Mouse (Mus musculus): ENCODE results near the gene Nceh1. TPM values are rescaled to one million over a fixed set of nuclear protein-coding genes. Genes with fewer than 3 reads are reported as not detected.

Gene Nceh1
- polyA plus RNA-seq, 1 experiment from 2014 or later = 4.5 TPM

GRCm38 (mm10) chr3:27195153-27195552 lies 12.4 kb downstream of the Nceh1 start:
- no peaks in the 10 kb centered on the region for H3K4me1 ChIP-seq
- H3K9me3 ChIP-seq (replicated peaks) = no peaks in the 10 kb centered on the region
- H3K4me2 ChIP-seq = no peak overlapping the region
- H3K36me3 ChIP-seq (ENCODE audit: poor library complexity, severe bottlenecking) = no peaks in the 10 kb centered on the region
- H3K27me3 ChIP-seq = no peaks in the 10 kb centered on the region
- no peak overlapping the region for H3K27ac ChIP-seq
- no peak for ATAC-seq
- no peak overlapping the region for H3K4me3 ChIP-seq
- 87% methylated on average over 4 of the region's 4 CpGs for whole genome bisulfite sequencing
- no peak overlapping the region for H3K9ac ChIP-seq

GRCm38 (mm10) chr3:27195573-27196227 lies 12.9 kb downstream of the Nceh1 start:
- no peak overlapping the region for H3K27ac ChIP-seq
- H3K36me3 ChIP-seq (ENCODE audit: poor library complexity, severe bottlenecking) = no peaks in the 10 kb centered on the region
- no peaks in the 10 kb centered on the region for H3K4me1 ChIP-seq
- no peaks in the 10 kb centered on the region for H3K27me3 ChIP-seq
- H3K4me3 ChIP-seq = no peak overlapping the region
- 88% methylated on average over 8 of the region's 8 CpGs for WGBS
- H3K9ac ChIP-seq = no peak overlapping the region
- no peak overlapping the region for H3K4me2 ChIP-seq
- ATAC-seq = no peak
- H3K9me3 ChIP-seq (replicated peaks) = no peaks in the 10 kb centered on the region

- H3K4me2 ChIP-seq = no peak overlapping the region
- no peak overlapping the region for H3K27ac ChIP-seq
- no peak overlapping the region for H3K9ac ChIP-seq
- H3K27me3 ChIP-seq = no peaks in the 10 kb centered on the region
- 85% methylated on average over 1 of the region's 1 CpGs for WGBS
- no peak for ATAC-seq
- no peaks in the 10 kb centered on the region for H3K9me3 ChIP-seq (replicated peaks)
- H3K36me3 ChIP-seq (ENCODE audit: poor library complexity, severe bottlenecking) = no peaks in the 10 kb centered on the region
- H3K4me3 ChIP-seq = no peak overlapping the region
- no peaks in the 10 kb centered on the region for H3K4me1 ChIP-seq
Measured at GRCm38 (mm10) chr3:27196529-27196928, 13.8 kb downstream of the Nceh1 start.

GRCm38 (mm10) chr3:27197816-27198215 lies 15.1 kb downstream of the Nceh1 start:
- ATAC-seq = no peak
- H3K27me3 ChIP-seq = no peaks in the 10 kb centered on the region
- H3K9me3 ChIP-seq (replicated peaks) = no peaks in the 10 kb centered on the region
- no peaks in the 10 kb centered on the region for H3K4me1 ChIP-seq
- H3K4me3 ChIP-seq = no peak overlapping the region
- whole genome bisulfite sequencing = 83% methylated on average over 5 of the region's 5 CpGs
- no peak overlapping the region for H3K27ac ChIP-seq
- H3K9ac ChIP-seq = no peak overlapping the region
- H3K36me3 ChIP-seq (ENCODE audit: poor library complexity, severe bottlenecking) = no peaks in the 10 kb centered on the region
- H3K4me2 ChIP-seq = no peak overlapping the region

DNA sequence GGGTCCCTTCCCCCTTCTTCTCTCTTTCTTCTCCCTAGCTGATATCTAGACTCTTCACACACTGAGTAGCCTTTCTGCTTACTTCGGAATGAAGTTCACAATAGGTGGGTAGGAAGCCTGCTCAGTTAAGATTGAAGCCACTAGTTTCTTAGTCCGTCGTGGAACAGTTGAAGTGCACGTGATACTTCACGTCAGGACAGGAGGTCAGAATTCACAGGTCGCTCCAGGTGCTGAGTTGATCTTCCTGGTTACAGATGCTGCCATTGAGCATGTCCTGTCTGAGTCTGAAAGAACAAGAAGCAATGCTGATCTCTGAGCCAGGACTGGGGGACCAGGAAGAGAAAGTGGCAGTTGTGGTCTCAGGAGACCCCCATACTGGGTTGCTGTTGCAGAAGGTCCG lies 16.4 kb downstream of the Nceh1 start:
- H3K4me1 ChIP-seq = no peaks in the 10 kb centered on the region
- no peaks in the 10 kb centered on the region for H3K27me3 ChIP-seq
- 92% methylated on average over 7 of the region's 7 CpGs for WGBS
- H3K4me3 ChIP-seq = no peak overlapping the region
- no peaks in the 10 kb centered on the region for H3K9me3 ChIP-seq (replicated peaks)
- no peaks in the 10 kb centered on the region for H3K36me3 ChIP-seq (ENCODE audit: poor library complexity, severe bottlenecking)
- H3K27ac ChIP-seq = no peak overlapping the region
- no peak overlapping the region for H3K4me2 ChIP-seq
- ATAC-seq = no peak
- H3K9ac ChIP-seq = no peak overlapping the region

DNA sequence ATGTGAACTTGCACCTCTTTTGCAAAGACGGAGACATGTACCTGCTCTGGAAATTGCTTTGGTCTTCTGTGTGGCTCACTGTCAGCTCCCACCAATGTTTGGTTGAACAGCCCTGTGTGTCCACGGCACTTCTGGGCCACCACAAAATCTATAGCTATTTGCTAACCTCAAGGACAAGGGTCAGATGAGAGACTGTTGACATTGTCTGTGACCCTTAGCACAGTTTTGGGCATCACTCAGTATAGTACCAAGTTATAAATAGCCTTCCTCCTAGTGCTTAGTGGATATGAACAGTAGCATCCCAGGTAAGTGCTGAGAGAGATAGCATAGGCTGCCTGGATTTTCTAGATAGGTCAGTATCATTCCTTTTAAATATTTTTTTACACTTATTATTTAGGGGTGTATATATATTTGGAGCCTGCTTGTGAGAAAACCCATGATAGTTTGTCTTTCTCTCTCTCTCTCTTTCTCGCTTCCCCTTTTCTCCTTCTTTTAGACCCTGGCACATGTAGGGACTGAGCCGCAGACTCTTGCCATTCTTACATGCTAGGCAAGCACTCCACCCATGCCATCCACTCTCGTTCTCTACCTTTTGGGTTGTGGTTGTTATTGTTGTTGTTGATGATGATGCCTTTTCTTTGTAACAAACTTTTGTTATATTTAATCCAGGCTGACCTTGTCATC lies 19.1 kb downstream of the Nceh1 start:
- H3K4me3 ChIP-seq = no peak overlapping the region
- no peaks in the 10 kb centered on the region for H3K4me1 ChIP-seq
- WGBS = 91% methylated on average over 5 of the region's 5 CpGs
- no peaks in the 10 kb centered on the region for H3K27me3 ChIP-seq
- no peak overlapping the region for H3K9ac ChIP-seq
- H3K4me2 ChIP-seq = no peak overlapping the region
- ATAC-seq = no peak
- H3K9me3 ChIP-seq (replicated peaks) = no peaks in the 10 kb centered on the region
- H3K27ac ChIP-seq = no peak overlapping the region
- H3K36me3 ChIP-seq (ENCODE audit: poor library complexity, severe bottlenecking) = no peaks in the 10 kb centered on the region

DNA sequence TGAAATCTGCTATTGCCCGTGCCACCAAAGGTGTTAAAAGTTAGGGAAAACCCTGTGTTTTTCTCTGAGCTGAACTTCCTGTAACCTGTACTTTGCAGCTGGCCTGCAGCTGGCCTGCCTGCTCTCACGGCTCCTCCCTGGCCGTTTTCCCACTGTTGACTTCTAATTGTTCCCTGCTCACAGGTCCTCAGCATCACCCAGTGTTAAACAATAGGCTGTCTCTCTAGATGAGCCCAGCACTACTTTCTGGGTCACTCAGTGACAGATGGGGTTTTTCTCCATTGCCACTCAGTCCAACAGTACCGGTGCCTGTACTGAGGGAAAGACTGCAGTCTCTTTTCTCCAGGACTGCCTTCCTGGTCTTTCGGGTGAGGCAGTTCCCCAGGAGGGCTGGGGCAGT lies 22.3 kb downstream of the Nceh1 start:
- no peaks in the 10 kb centered on the region for H3K9me3 ChIP-seq (replicated peaks)
- H3K27ac ChIP-seq = no peak overlapping the region
- ATAC-seq = no peak
- no peaks in the 10 kb centered on the region for H3K27me3 ChIP-seq
- WGBS = 48% methylated on average over 5 of the region's 5 CpGs
- no peak overlapping the region for H3K4me2 ChIP-seq
- H3K4me3 ChIP-seq = no peak overlapping the region
- H3K9ac ChIP-seq = no peak overlapping the region
- 0 out of 2 replicates have a peak, but pooled peaks cover 3% of the 10 kb centered on the region for H3K36me3 ChIP-seq (ENCODE audit: poor library complexity, severe bottlenecking)
- H3K4me1 ChIP-seq = no peaks in the 10 kb centered on the region

- no peaks in the 10 kb centered on the region for H3K9me3 ChIP-seq (replicated peaks)
- no peak overlapping the region for H3K9ac ChIP-seq
- H3K4me1 ChIP-seq = no peaks in the 10 kb centered on the region
- H3K4me3 ChIP-seq = no peak overlapping the region
- H3K4me2 ChIP-seq = no peak overlapping the region
- WGBS = 90% methylated on average over 9 of the region's 9 CpGs
- H3K27ac ChIP-seq = no peak overlapping the region
- no peaks in the 10 kb centered on the region for H3K27me3 ChIP-seq
- 0 out of 2 replicates have a peak, but pooled peaks cover 3% of the 10 kb centered on the region for H3K36me3 ChIP-seq (ENCODE audit: poor library complexity, severe bottlenecking)
- ATAC-seq = no peak
Measured at GRCm38 (mm10) chr3:27205514-27206220, 22.9 kb downstream of the Nceh1 start.

DNA sequence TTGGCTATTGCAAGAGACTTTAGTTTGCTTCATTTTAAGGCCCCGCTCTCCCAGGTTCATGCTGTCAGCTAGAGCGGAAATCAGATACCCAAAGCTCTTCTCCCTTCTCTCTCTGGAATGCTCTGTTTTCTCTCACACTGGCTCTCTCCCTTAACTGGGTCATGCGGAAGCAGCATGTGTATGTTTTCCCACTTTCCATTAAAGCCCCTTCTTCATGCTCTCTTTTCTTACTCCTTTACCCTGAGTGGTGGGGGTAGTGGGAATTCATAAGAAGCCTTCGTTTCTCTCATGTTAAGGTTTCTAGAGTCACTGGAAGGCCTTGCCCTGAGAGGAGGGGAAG lies 23.4 kb downstream of the Nceh1 start:
- no peaks in the 10 kb centered on the region for H3K4me1 ChIP-seq
- ATAC-seq = no peak
- H3K4me3 ChIP-seq = no peak overlapping the region
- H3K4me2 ChIP-seq = no peak overlapping the region
- no peak overlapping the region for H3K27ac ChIP-seq
- H3K9me3 ChIP-seq (replicated peaks) = no peaks in the 10 kb centered on the region
- WGBS = 86% methylated on average over 4 of the region's 4 CpGs
- no peak overlapping the region for H3K9ac ChIP-seq
- 0 out of 2 replicates have a peak, but pooled peaks cover 3% of the 10 kb centered on the region for H3K36me3 ChIP-seq (ENCODE audit: poor library complexity, severe bottlenecking)
- no peaks in the 10 kb centered on the region for H3K27me3 ChIP-seq

GRCm38 (mm10) chr3:27206577-27206976 lies 23.8 kb downstream of the Nceh1 start:
- Histone ChIP-seq H3K4me1 (no peaks in the 10 kb centered on the region), H3K4me2 (no peak overlapping the region), H3K36me3 (ENCODE audit: poor library complexity, severe bottlenecking) (0 out of 2 replicates have a peak, but pooled peaks cover 3% of the 10 kb centered on the region), H3K9ac (no peak overlapping the region), H3K9me3 (replicated peaks) (no peaks in the 10 kb centered on the region), H3K27ac (no peak overlapping the region), H3K4me3 (no peak overlapping the region), H3K27me3 (no peaks in the 10 kb centered on the region)
- 84% methylated on average over 8 of the region's 8 CpGs for WGBS
- ATAC-seq = no peak

DNA sequence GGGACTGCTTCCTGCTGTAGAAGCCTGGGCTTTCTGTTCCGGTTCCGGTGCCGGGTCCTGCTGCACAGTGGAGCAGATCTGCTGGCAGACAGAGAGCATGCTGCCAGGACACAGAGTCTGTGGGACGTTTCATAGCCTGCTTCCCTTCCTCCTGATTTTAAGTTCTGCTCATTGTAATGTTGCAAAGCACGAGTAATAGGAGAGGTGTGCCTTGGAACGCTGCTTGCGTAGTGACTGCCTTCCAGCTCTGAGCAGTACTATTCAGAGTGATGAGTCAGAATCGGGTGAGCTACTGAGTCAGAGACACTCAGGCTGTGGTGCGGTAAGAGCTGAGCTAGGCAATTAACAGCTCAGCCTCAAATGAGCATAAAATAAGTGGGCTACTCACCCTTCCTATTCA lies 26.9 kb downstream of the Nceh1 start:
- no peaks in the 10 kb centered on the region for H3K27me3 ChIP-seq
- no peak overlapping the region for H3K4me2 ChIP-seq
- no peak for ATAC-seq
- H3K27ac ChIP-seq = no peak overlapping the region
- no peak overlapping the region for H3K9ac ChIP-seq
- no peaks in the 10 kb centered on the region for H3K4me1 ChIP-seq
- no peak overlapping the region for H3K4me3 ChIP-seq
- H3K36me3 ChIP-seq (ENCODE audit: poor library complexity, severe bottlenecking) = 0 out of 2 replicates have a peak, but pooled peaks cover 3% of the 10 kb centered on the region
- H3K9me3 ChIP-seq (replicated peaks) = no peaks in the 10 kb centered on the region
- 86% methylated on average over 9 of the region's 9 CpGs for WGBS

- Histone ChIP-seq H3K4me2 (no peak overlapping the region), H3K4me1 (no peaks in the 10 kb centered on the region), H3K36me3 (ENCODE audit: poor library complexity, severe bottlenecking) (0 out of 2 replicates have a peak, but pooled peaks cover 3% of the 10 kb centered on the region), H3K27ac (no peak overlapping the region), H3K9me3 (replicated peaks) (no peaks in the 10 kb centered on the region), H3K9ac (no peak overlapping the region), H3K27me3 (no peaks in the 10 kb centered on the region), H3K4me3 (no peak overlapping the region)
- no peak for ATAC-seq
- 32% methylated on average over 7 of the region's 7 CpGs for WGBS
Measured at GRCm38 (mm10) chr3:27210271-27210670, 27.5 kb downstream of the Nceh1 start.

Data from forebrain, embryonic 13.5 days (tissue).